Mouse (Mus musculus) forebrain, embryonic 16.5 days (tissue): ENCODE results near the gene Pycr2. TPM values are rescaled to one million over a fixed set of nuclear protein-coding genes. Genes with fewer than 3 reads are reported as not detected.
A peak's percentile ranks its signal among the peaks of the same experiment; 100 is the strongest.

Experiments used
- ATAC-seq: fragments of 200-750 bp; cut with Nextera tagmentation; 2 replicates; pipeline ENCODE4 v1.8.0; 2017; ENCODE audit warnings: mild to moderate bottlenecking, moderate library complexity
- H3K27ac ChIP-seq: fragments of 300-500 bp; sonication (generic); 2 replicates; pipeline ENCODE4 v1.5.1; 2014; ENCODE audit warnings: low read length, control low read depth
- H3K27me3 ChIP-seq: fragments of 300-500 bp; sonication (generic); replicated peaks from 2 replicates; pipeline ENCODE4 v1.6.1; 2014; ENCODE audit warnings: low read length; ENCODE audit not compliant: control insufficient read depth, insufficient read depth
- H3K36me3 ChIP-seq: fragments of 300-500 bp; sonication (generic); 2 replicates; pipeline ENCODE4 v1.6.1; 2014; ENCODE audit not compliant: control insufficient read depth, insufficient read depth
- H3K4me1 ChIP-seq: fragments of 300-500 bp; sonication (generic); replicated peaks from 2 replicates; pipeline ENCODE4 v1.6.1; 2014; ENCODE audit warnings: low read length; ENCODE audit not compliant: control insufficient read depth, insufficient read depth
- H3K4me2 ChIP-seq: fragments of 300-500 bp; sonication (generic); 2 replicates; pipeline ENCODE4 v1.6.1; 2014; ENCODE audit warnings: mild to moderate bottlenecking, low read length, control low read depth
- H3K4me3 ChIP-seq: fragments of 300-500 bp; sonication (generic); replicated peaks from 2 replicates; pipeline ENCODE4 v1.5.1; 2014; ENCODE audit warnings: mild to moderate bottlenecking, low read length, control low read depth
- H3K9ac ChIP-seq: fragments of 300-500 bp; sonication (generic); replicated peaks from 2 replicates; pipeline ENCODE4 v1.6.1; 2014; ENCODE audit warnings: low read depth, low read length, control low read depth
- H3K9me3 ChIP-seq: fragments of 300-500 bp; sonication (generic); 2 replicates; pipeline ENCODE4 v1.6.1; 2016; ENCODE audit warnings: low read length; ENCODE audit not compliant: control insufficient read depth
- WGBS: fragments of 180-500 bp; shearing (Covaris S2); extraction: QIAGEN DNeasy Blood & Tissue Kit; methylation state at CpG from one replicate; pipeline ENCODE4 v1.1.7; 2014; 5-methylcytosine and 5-hydroxymethylcytosine counted together
- polyA plus RNA-seq: library from polyadenylated mRNA; unstranded; fragments of >200 nt; fragmentation: Nextera tagmentation; extraction: Ambion mirVana; gene quantifications from 2 replicates; pipeline ENCODE4 v1.2.1, GENCODE M21; 2015

Gene Pycr2
- polyA plus RNA-seq, 1 experiment from 2014 or later: 84.8 TPM

- Histone ChIP-seq H3K27ac (no peak overlapping the region), H3K36me3 (no peaks in the 10 kb centered on the region), H3K4me2 (peak overlapping the region; percentile 99), H3K4me1 (peaks cover 18% of the 10 kb centered on the region), H3K9me3 (no peaks in the 10 kb centered on the region), H3K4me3 (no peak overlapping the region), H3K27me3 (peaks cover 34% of the 10 kb centered on the region), H3K9ac (no peak overlapping the region)
- WGBS: 44% methylated on average over 11 of the region's 11 CpGs
- no peak for ATAC-seq
Measured at GRCm38 (mm10) chr1:180943032-180943644, 39.0 kb downstream of the Pycr2 start.

GRCm38 (mm10) chr1:180943896-180944295 lies 39.8 kb downstream of the Pycr2 start:
- no peak for ATAC-seq
- Histone ChIP-seq H3K27ac (no peak overlapping the region), H3K4me3 (no peak overlapping the region), H3K27me3 (peaks cover 34% of the 10 kb centered on the region), H3K4me1 (peaks cover 18% of the 10 kb centered on the region), H3K4me2 (no peak overlapping the region), H3K9ac (no peak overlapping the region), H3K36me3 (no peaks in the 10 kb centered on the region), H3K9me3 (no peaks in the 10 kb centered on the region)
- 77% methylated on average over 1 of the region's 1 CpGs for WGBS

GRCm38 (mm10) chr1:180944553-180944952 lies 40.5 kb downstream of the Pycr2 start:
- no peaks in the 10 kb centered on the region for H3K9me3 ChIP-seq
- no peak overlapping the region for H3K9ac ChIP-seq
- H3K4me1 ChIP-seq: peaks cover 18% of the 10 kb centered on the region
- peaks cover 34% of the 10 kb centered on the region for H3K27me3 ChIP-seq
- ATAC-seq: no peak
- no peak overlapping the region for H3K27ac ChIP-seq
- H3K4me2 ChIP-seq: no peak overlapping the region
- no peaks in the 10 kb centered on the region for H3K36me3 ChIP-seq
- no peak overlapping the region for H3K4me3 ChIP-seq
- WGBS: 83% methylated on average over 4 of the region's 4 CpGs

- ATAC-seq: peak; percentile 74
- Histone ChIP-seq H3K9me3 (no peaks in the 10 kb centered on the region), H3K27me3 (peaks cover 34% of the 10 kb centered on the region), H3K9ac (no peak overlapping the region), H3K27ac (no peak overlapping the region), H3K4me1 (peaks cover 18% of the 10 kb centered on the region), H3K4me2 (no peak overlapping the region), H3K4me3 (no peak overlapping the region), H3K36me3 (no peaks in the 10 kb centered on the region)
- WGBS: 25% methylated on average over 20 of the region's 20 CpGs
Measured at GRCm38 (mm10) chr1:180945001-180945980, 41.2 kb downstream of the Pycr2 start.

GRCm38 (mm10) chr1:180946448-180946847 lies 42.4 kb downstream of the Pycr2 start:
- no peaks in the 10 kb centered on the region for H3K36me3 ChIP-seq
- H3K4me2 ChIP-seq: no peak overlapping the region
- H3K27ac ChIP-seq: no peak overlapping the region
- ATAC-seq: no peak
- H3K9ac ChIP-seq: no peak overlapping the region
- peaks cover 18% of the 10 kb centered on the region for H3K4me1 ChIP-seq
- H3K27me3 ChIP-seq: peaks cover 24% of the 10 kb centered on the region
- WGBS: 82% methylated on average over 6 of the region's 6 CpGs
- no peak overlapping the region for H3K4me3 ChIP-seq
- H3K9me3 ChIP-seq: no peaks in the 10 kb centered on the region

GRCm38 (mm10) chr1:180952085-180952746 lies 48.1 kb downstream of the Pycr2 start:
- no peak overlapping the region for H3K27ac ChIP-seq
- ATAC-seq: no peak
- H3K27me3 ChIP-seq: no peaks in the 10 kb centered on the region
- no peaks in the 10 kb centered on the region for H3K9me3 ChIP-seq
- H3K4me3 ChIP-seq: no peak overlapping the region
- no peak overlapping the region for H3K9ac ChIP-seq
- no peaks in the 10 kb centered on the region for H3K4me1 ChIP-seq
- no peak overlapping the region for H3K4me2 ChIP-seq
- 87% methylated on average over 6 of the region's 6 CpGs for WGBS
- no peaks in the 10 kb centered on the region for H3K36me3 ChIP-seq

- H3K36me3 ChIP-seq: no peaks in the 10 kb centered on the region
- H3K4me3 ChIP-seq: no peak overlapping the region
- 88% methylated on average over 5 of the region's 5 CpGs for WGBS
- no peaks in the 10 kb centered on the region for H3K9me3 ChIP-seq
- ATAC-seq: no peak
- H3K9ac ChIP-seq: no peak overlapping the region
- H3K27me3 ChIP-seq: no peaks in the 10 kb centered on the region
- no peak overlapping the region for H3K27ac ChIP-seq
- H3K4me2 ChIP-seq: no peak overlapping the region
- no peaks in the 10 kb centered on the region for H3K4me1 ChIP-seq
Measured at GRCm38 (mm10) chr1:180952808-180953207, 48.7 kb downstream of the Pycr2 start.

GRCm38 (mm10) chr1:180956401-180956800 lies 52.3 kb downstream of the Pycr2 start:
- no peak overlapping the region for H3K4me2 ChIP-seq
- H3K36me3 ChIP-seq: no peaks in the 10 kb centered on the region
- no peak for ATAC-seq
- whole genome bisulfite sequencing: 94% methylated on average over 8 of the region's 8 CpGs
- H3K27ac ChIP-seq: no peak overlapping the region
- H3K27me3 ChIP-seq: no peaks in the 10 kb centered on the region
- no peak overlapping the region for H3K9ac ChIP-seq
- no peaks in the 10 kb centered on the region for H3K9me3 ChIP-seq
- H3K4me3 ChIP-seq: no peak overlapping the region
- no peaks in the 10 kb centered on the region for H3K4me1 ChIP-seq

GRCm38 (mm10) chr1:180956973-180957381 lies 52.9 kb downstream of the Pycr2 start:
- H3K27ac ChIP-seq: no peak overlapping the region
- H3K27me3 ChIP-seq: no peaks in the 10 kb centered on the region
- no peaks in the 10 kb centered on the region for H3K9me3 ChIP-seq
- no peaks in the 10 kb centered on the region for H3K4me1 ChIP-seq
- no peak overlapping the region for H3K9ac ChIP-seq
- H3K4me3 ChIP-seq: no peak overlapping the region
- 82% methylated on average over 8 of the region's 8 CpGs for WGBS
- no peaks in the 10 kb centered on the region for H3K36me3 ChIP-seq
- ATAC-seq: no peak
- H3K4me2 ChIP-seq: no peak overlapping the region
